Mouse (Mus musculus) CH12.LX (cell line): ENCODE results near the gene Cbx1. TPM values are rescaled to one million over a fixed set of nuclear protein-coding genes. Genes with fewer than 3 reads are reported as not detected.
A peak's percentile ranks its signal among the peaks of the same experiment; 100 is the strongest.

Experiments used
- DNase-seq: peaks from one replicate; pipeline ENCODE4 v3.0.0-alpha.2; 2013; ENCODE audit errors: extremely low read depth
- H3K27ac ChIP-seq: 2 replicates; pipeline ENCODE4 v1.5.1; 2012; ENCODE audit warnings: low read depth, mild to moderate bottlenecking, control low read depth, moderate library complexity; ENCODE audit not compliant: insufficient read depth
- H3K27me3 ChIP-seq: replicated peaks from 2 replicates; pipeline ENCODE3; 2012; ENCODE audit warnings: inconsistent platforms
- H3K36me3 ChIP-seq, 2 experiments: replicated peaks in 1 of 2; 2 replicates each; pipeline versions ENCODE3 to v1.6.1; 2012; ENCODE audit warnings: inconsistent platforms in 1 of 2, low read length in 1 of 2, mild to moderate bottlenecking in 1 of 2, mixed read lengths in 1 of 2, moderate library complexity in 1 of 2; ENCODE audit not compliant: control insufficient read depth in 1 of 2, insufficient read depth in 1 of 2
- H3K4me1 ChIP-seq, 2 experiments: 2 replicates each; pipeline ENCODE4 v1.6.1; 2012; ENCODE audit warnings: inconsistent platforms in 1 of 2, moderate library complexity in 1 of 2; ENCODE audit not compliant: insufficient read depth in 2 of 2, control insufficient read depth in 1 of 2
- H3K4me2 ChIP-seq: 2 replicates; pipeline ENCODE4 v1.6.1; 2012; ENCODE audit warnings: low read depth, mild to moderate bottlenecking, control low read depth; ENCODE audit not compliant: poor library complexity, insufficient read depth, severe bottlenecking
- H3K4me3 ChIP-seq, 3 experiments: fragments of 150-350 bp in 1 of 3; sonication (generic) in 1 of 3; replicated peaks in 1 of 3; 2 replicates each; pipeline versions ENCODE3 to v1.5.1; 2011 to 2012; ENCODE audit warnings: low read depth in 2 of 3, low read length in 2 of 3, mild to moderate bottlenecking in 2 of 3, moderate library complexity in 2 of 3, control low read depth in 1 of 3, improper control_type of control experiment in 1 of 3, inconsistent platforms in 1 of 3, mixed read lengths in 1 of 3; ENCODE audit not compliant: poor library complexity in 1 of 3
- H3K79me2 ChIP-seq: replicated peaks from 2 replicates; pipeline ENCODE4 v1.6.1; 2012; ENCODE audit warnings: mild to moderate bottlenecking, moderate library complexity; ENCODE audit not compliant: control insufficient read depth, poor library complexity, insufficient read depth, severe bottlenecking; ENCODE audit errors: extremely low read depth
- H3K9ac ChIP-seq: 2 replicates; pipeline ENCODE4 v1.6.1; 2012; ENCODE audit warnings: low read depth, mild to moderate bottlenecking, control low read depth, moderate library complexity; ENCODE audit not compliant: insufficient read depth
- H3K9me3 ChIP-seq: replicated peaks from 2 replicates; pipeline ENCODE3; 2012; ENCODE audit warnings: low read length, inconsistent platforms, mixed read lengths
- BHLHE40 ChIP-seq: IDR thresholded peaks from 2 replicates; pipeline ENCODE4 v1.6.1; 2011; ENCODE audit warnings: mild to moderate bottlenecking, low read depth, low read length, improper control_type of control experiment
- CHD2 ChIP-seq: IDR thresholded peaks from 2 replicates; pipeline ENCODE4 v1.6.1; 2011; ENCODE audit warnings: low read length, improper control_type of control experiment
- CTCF ChIP-seq, 2 experiments: IDR thresholded peaks in 1 of 2; conservative IDR thresholded peaks in 1 of 2; 2 replicates each; pipeline ENCODE4 v1.5.1; 2011 to 2012; ENCODE audit warnings: low read depth in 2 of 2, low read length in 2 of 2, improper control_type of control experiment in 1 of 2, inconsistent platforms in 1 of 2, mild to moderate bottlenecking in 1 of 2, moderate library complexity in 1 of 2
- ETS1 ChIP-seq: conservative IDR thresholded peaks from 2 replicates; pipeline ENCODE4 v1.6.1; 2012; ENCODE audit warnings: low read depth, mild to moderate bottlenecking, inconsistent platforms, low read length, improper control_type of control experiment, moderate library complexity
- GABPA ChIP-seq: IDR thresholded peaks from 2 replicates; pipeline ENCODE4 v1.6.1; 2012; ENCODE audit warnings: low read depth, low read length, improper control_type of control experiment, inconsistent platforms; ENCODE audit not compliant: insufficient replicate concordance
- HCFC1 ChIP-seq: IDR thresholded peaks from 2 replicates; pipeline ENCODE4 v1.6.1; 2012; ENCODE audit warnings: low read depth, mild to moderate bottlenecking, inconsistent platforms, low read length, improper control_type of control experiment
- IRF4 ChIP-seq: IDR thresholded peaks from 2 replicates; pipeline ENCODE4 v1.6.1; 2014; ENCODE audit warnings: low read depth, mild to moderate bottlenecking, inconsistent platforms, low read length, improper control_type of control experiment
- JUN ChIP-seq: IDR thresholded peaks from 2 replicates; pipeline ENCODE4 v1.6.1; 2011; ENCODE audit warnings: low read depth, mild to moderate bottlenecking, low read length, improper control_type of control experiment, moderate library complexity; ENCODE audit not compliant: insufficient read depth
- JUND ChIP-seq: conservative IDR thresholded peaks from 2 replicates; pipeline ENCODE4 v1.6.1; 2011; ENCODE audit warnings: low read depth, low read length, improper control_type of control experiment
- KAT2A ChIP-seq: IDR thresholded peaks from 2 replicates; pipeline ENCODE4 v1.6.1; 2012; ENCODE audit warnings: low read length, improper control_type of control experiment, inconsistent platforms; ENCODE audit not compliant: insufficient replicate concordance
- MAFK ChIP-seq: IDR thresholded peaks from 2 replicates; pipeline ENCODE4 v1.6.1; 2011; ENCODE audit warnings: low read length, improper control_type of control experiment; ENCODE audit not compliant: insufficient replicate concordance
- MEF2A ChIP-seq: IDR thresholded peaks from 2 replicates; pipeline ENCODE4 v1.6.1; 2014; ENCODE audit warnings: low read depth, mild to moderate bottlenecking, inconsistent platforms, low read length, improper control_type of control experiment, borderline replicate concordance
- MYC ChIP-seq: IDR thresholded peaks from 2 replicates; pipeline ENCODE4 v1.6.1; 2011; ENCODE audit warnings: low read depth, mild to moderate bottlenecking, improper control_type of control experiment, low read length
- POLR2A ChIP-seq: IDR thresholded peaks from 2 replicates; pipeline ENCODE4 v1.6.1; 2011; ENCODE audit warnings: low read depth, mild to moderate bottlenecking, improper control_type of control experiment, low read length
- POLR2AphosphoS2 ChIP-seq: IDR thresholded peaks from 2 replicates; pipeline ENCODE4 v1.6.1; 2011; ENCODE audit warnings: low read depth, low read length, improper control_type of control experiment
- SMC3 ChIP-seq: IDR thresholded peaks from 2 replicates; pipeline ENCODE4 v1.6.1; 2011; ENCODE audit warnings: low read depth, low read length, improper control_type of control experiment
- USF1 ChIP-seq: IDR thresholded peaks from 2 replicates; pipeline ENCODE4 v1.6.1; 2014; ENCODE audit warnings: low read depth, mild to moderate bottlenecking, inconsistent platforms, low read length, improper control_type of control experiment
- ZNF384 ChIP-seq: IDR thresholded peaks from 2 replicates; pipeline ENCODE4 v1.6.1; 2012; ENCODE audit warnings: low read depth, low read length, improper control_type of control experiment, inconsistent platforms
- dilution Hi-C: fragments of 300-500 bp; cut with MboI; formaldehyde crosslinking; loops from 2 replicates; pipeline ENCODE4 v1.14.3; 2020; ENCODE audit warnings: low sequenced_read_pairs; ENCODE audit not compliant: extremely low pct_unique_long_range_greater_than_20kb, extremely low pct_ligation_motif_present
- in situ Hi-C: fragments of 300-500 bp; cut with MboI; formaldehyde crosslinking; loops from 3 replicates; pipeline ENCODE4 v1.14.3; 2019; ENCODE audit warnings: low sequenced_read_pairs, low pct_ligation_motif_present, low pct_unique_long_range_greater_than_20kb, mixed read lengths
- polyA plus RNA-seq: library from polyadenylated mRNA; unstranded; fragments of >175 nt; gene quantifications from 2 replicates; pipeline ENCODE4 v1.2.1, GENCODE M21; 2012; ENCODE audit warnings: low read depth; ENCODE audit not compliant: insufficient read length
- total RNA-seq, 2 experiments: library from RNA; depleted of rRNA; stranded (reverse); fragments of 300-350 nt in 1 of 2; fragments of >200 nt in 1 of 2; gene quantifications; 2 replicates each; pipeline ENCODE4 v1.2.3; 2012 to 2014

The Cbx1 gene
- total and polyA plus RNA-seq, 3 experiments: 115 to 223 (median 144) TPM

- Histone ChIP-seq H3K9ac (no peak overlapping the region), H3K4me1 (no peaks in the 10 kb centered on the region), H3K36me3 (peaks cover 56 to 90% of the 10 kb centered on the region in 2 experiments), H3K9me3 (peaks cover 2% of the 10 kb centered on the region), H3K27ac (no peak overlapping the region), H3K27me3 (no peaks in the 10 kb centered on the region), H3K79me2 (no peaks in the 10 kb centered on the region; the same call in 1 of the 2 replicates), H3K4me3 (no peak overlapping the region), H3K4me2 (no peak overlapping the region)
- in situ Hi-C loops (no loop called here), dilution Hi-C loops (no loop called here)
- TF ChIP-seq MAFK: no peak
- no peak for TF ChIP-seq CHD2
- no peak for TF ChIP-seq GABPA
- TF ChIP-seq BHLHE40: no peak
- no peak for TF ChIP-seq MYC
- TF ChIP-seq CTCF (conservative IDR thresholded peaks at IDR 0.05 in 1 of 2, IDR thresholded peaks at IDR 0.05 in 1 of 2; ENCODE audit: low read depth in 2 of 2, low read length in 2 of 2): peak in 1 of 2 experiments; percentile 44; a peak in 3 of 4 replicates
- no peak for TF ChIP-seq MEF2A
- no peak for TF ChIP-seq KAT2A
- TF ChIP-seq HCFC1: no peak
- no peak for TF ChIP-seq ZNF384
- no peak for TF ChIP-seq USF1
- TF ChIP-seq POLR2AphosphoS2: no peak
- TF ChIP-seq JUND: no peak
- TF ChIP-seq POLR2A: no peak
- TF ChIP-seq JUN: no peak
- TF ChIP-seq SMC3: peak; percentile 7; the same call in 1 of the 2 replicates
- TF ChIP-seq IRF4: no peak
- TF ChIP-seq ETS1: no peak
- peak; percentile 44 for DNase-seq
These were observed 19.1 kb downstream of the Cbx1 start for GRCm38 (mm10) chr11:96808066-96808465.

GRCm38 (mm10) chr11:96809562-96810235, 20.8 kb downstream of the Cbx1 start:
- no peak for DNase-seq
- dilution Hi-C loops: no loop called here
- H3K4me3 ChIP-seq: no peak overlapping the region
- TF ChIP-seq CHD2: peak; percentile 12; the same call in 1 of the 2 replicates
- no peak for TF ChIP-seq SMC3
- TF ChIP-seq POLR2AphosphoS2: peak; percentile 90
- TF ChIP-seq, all 38 proteins: peak for 2
- H3K27ac ChIP-seq: no peak overlapping the region
- in situ Hi-C loops: no loop called here
- peaks cover 56 to 90% of the 10 kb centered on the region in 2 experiments for H3K36me3 ChIP-seq
- H3K4me1 ChIP-seq: no peaks in the 10 kb centered on the region
- no peak overlapping the region for H3K9ac ChIP-seq
- H3K79me2 ChIP-seq: no peaks in the 10 kb centered on the region; the same call in 1 of the 2 replicates
- no peaks in the 10 kb centered on the region for H3K27me3 ChIP-seq
- H3K9me3 ChIP-seq: peaks cover 2% of the 10 kb centered on the region
- no peak overlapping the region for H3K4me2 ChIP-seq
